Mouse (Mus musculus) forebrain, embryonic 11.5 days (tissue): Measurements from ENCODE around the gene Vamp8. TPM values are rescaled to one million over a fixed set of nuclear protein-coding genes. Genes with fewer than 3 reads are reported as not detected.
A peak's percentile ranks its signal among the peaks of the same experiment; 100 is the strongest.

Experiments
- ATAC-seq: fragments of 200-750 bp; cut with Nextera tagmentation; replicated peaks from 2 replicates; pipeline ENCODE4 v1.8.0; 2017; ENCODE audit warnings: moderate TSS enrichment; ENCODE audit not compliant: low FRiP score
- DNase-seq: peaks from one replicate; pipeline ENCODE4 v3.0.0-alpha.2; 2017; ENCODE audit warnings: low spot score
- H3K27ac ChIP-seq: fragments of 300-500 bp; sonication (generic); 2 replicates; pipeline ENCODE4 v1.5.1; 2014; ENCODE audit warnings: low read depth, low read length
- H3K27me3 ChIP-seq: fragments of 300-500 bp; sonication (generic); 2 replicates; pipeline ENCODE4 v1.6.1; 2014; ENCODE audit warnings: mild to moderate bottlenecking, low read length, mixed read lengths; ENCODE audit not compliant: control insufficient read depth, insufficient read depth
- H3K36me3 ChIP-seq: fragments of 300-500 bp; sonication (generic); 2 replicates; pipeline ENCODE4 v1.6.1; 2014; ENCODE audit warnings: mild to moderate bottlenecking, low read length, moderate library complexity, mixed read lengths; ENCODE audit not compliant: control insufficient read depth, insufficient read depth
- H3K4me1 ChIP-seq: fragments of 300-500 bp; sonication (generic); replicated peaks from 2 replicates; pipeline ENCODE4 v1.6.1; 2014; ENCODE audit warnings: low read length, mixed read lengths; ENCODE audit not compliant: control insufficient read depth, insufficient read depth
- H3K4me2 ChIP-seq: fragments of 300-500 bp; sonication (generic); 2 replicates; pipeline ENCODE4 v1.6.1; 2014; ENCODE audit warnings: low read depth, mild to moderate bottlenecking, low read length, moderate library complexity, mixed read lengths; ENCODE audit not compliant: severe bottlenecking
- H3K4me3 ChIP-seq: fragments of 300-500 bp; sonication (generic); 2 replicates; pipeline ENCODE4 v1.5.1; 2014; ENCODE audit warnings: low read depth, low read length
- H3K9ac ChIP-seq: fragments of 300-500 bp; sonication (generic); 2 replicates; pipeline ENCODE4 v1.6.1; 2014; ENCODE audit warnings: low read length
- H3K9me3 ChIP-seq: fragments of 300-500 bp; sonication (generic); 2 replicates; pipeline ENCODE4 v1.6.1; 2016; ENCODE audit warnings: low read length, mixed read lengths; ENCODE audit not compliant: control insufficient read depth
- WGBS: fragments of 180-500 bp; shearing (Covaris S2); extraction: QIAGEN DNeasy Blood & Tissue Kit; methylation state at CpG from one replicate; pipeline ENCODE4 v1.1.7; 2014; 5-methylcytosine and 5-hydroxymethylcytosine counted together
- polyA plus RNA-seq: library from polyadenylated mRNA; unstranded; fragments of >200 nt; fragmentation: Nextera tagmentation; extraction: Ambion mirVana; gene quantifications from 2 replicates; pipeline ENCODE4 v1.2.1, GENCODE M21; 2014

The Vamp8 gene
- polyA plus RNA-seq, 1 experiment from 2014 or later = 34.1 TPM

- Histone ChIP-seq H3K4me2 (no peak overlapping the region), H3K4me1 (no peaks in the 10 kb centered on the region), H3K9ac (no peak overlapping the region), H3K4me3 (no peak overlapping the region), H3K9me3 (no peaks in the 10 kb centered on the region), H3K27me3 (no peaks in the 10 kb centered on the region), H3K27ac (no peak overlapping the region), H3K36me3 (peaks cover 2% of the 10 kb centered on the region; the same call in 1 of the 2 replicates)
- ATAC-seq = peak; percentile 81
- DNase-seq = peak; percentile 83
- WGBS = 31% methylated on average over 8 of the region's 8 CpGs
Observed at GRCm38 (mm10) chr6:72428036-72428435, 37.5 kb upstream of the Vamp8 start.

- Histone ChIP-seq H3K9ac (no peak overlapping the region), H3K27ac (no peak overlapping the region), H3K27me3 (no peaks in the 10 kb centered on the region), H3K4me2 (no peak overlapping the region), H3K9me3 (no peaks in the 10 kb centered on the region), H3K4me1 (no peaks in the 10 kb centered on the region), H3K4me3 (no peak overlapping the region), H3K36me3 (peaks cover 2% of the 10 kb centered on the region; the same call in 1 of the 2 replicates)
- WGBS = 92% methylated on average over 11 of the region's 11 CpGs
- DNase-seq (no peak), ATAC-seq (no peak)
Observed at GRCm38 (mm10) chr6:72425646-72426045, 35.1 kb upstream of the Vamp8 start.

- H3K9ac ChIP-seq = no peak overlapping the region
Observed at GRCm38 (mm10) chr6:72420901-72421300, 30.4 kb upstream of the Vamp8 start.

GRCm38 (mm10) chr6:72419806-72420205 lies 29.3 kb upstream of the Vamp8 start:
- Histone ChIP-seq H3K27ac (no peak overlapping the region), H3K27me3 (no peaks in the 10 kb centered on the region), H3K9ac (no peak overlapping the region), H3K9me3 (no peaks in the 10 kb centered on the region), H3K4me1 (peaks cover 4% of the 10 kb centered on the region; the same call in 1 of the 2 replicates), H3K4me3 (no peak overlapping the region), H3K4me2 (no peak overlapping the region), H3K36me3 (peaks cover 2% of the 10 kb centered on the region; the same call in 1 of the 2 replicates)
- 88% methylated on average over 1 of the region's 1 CpGs for WGBS
- ATAC-seq (no peak), DNase-seq (no peak)

More at GRCm38 (mm10) chr6:72420901-72421300, 30.4 kb upstream of the Vamp8 start:
- no peak for DNase-seq
- no peaks in the 10 kb centered on the region for H3K9me3 ChIP-seq
- H3K4me3 ChIP-seq = no peak overlapping the region
- H3K4me1 ChIP-seq = no peaks in the 10 kb centered on the region
- 96% methylated on average over 10 of the region's 10 CpGs for WGBS
- H3K27me3 ChIP-seq = no peaks in the 10 kb centered on the region
- no peak overlapping the region for H3K27ac ChIP-seq
- H3K4me2 ChIP-seq = no peak overlapping the region
- H3K36me3 ChIP-seq = peaks cover 2% of the 10 kb centered on the region; the same call in 1 of the 2 replicates
- no peak for ATAC-seq

GRCm38 (mm10) chr6:72418279-72418678 lies 27.8 kb upstream of the Vamp8 start:
- 92% methylated on average over 4 of the region's 4 CpGs for WGBS
- Histone ChIP-seq H3K27ac (no peak overlapping the region), H3K4me1 (peaks cover 4% of the 10 kb centered on the region; the same call in 1 of the 2 replicates), H3K4me2 (no peak overlapping the region), H3K9ac (no peak overlapping the region), H3K9me3 (no peaks in the 10 kb centered on the region), H3K4me3 (no peak overlapping the region), H3K27me3 (no peaks in the 10 kb centered on the region), H3K36me3 (no peaks in the 10 kb centered on the region)
- ATAC-seq (no peak), DNase-seq (no peak)

GRCm38 (mm10) chr6:72415964-72416772 lies 25.7 kb upstream of the Vamp8 start:
- Histone ChIP-seq H3K36me3 (no peaks in the 10 kb centered on the region), H3K27ac (no peak overlapping the region), H3K4me2 (no peak overlapping the region), H3K9ac (no peak overlapping the region), H3K4me3 (no peak overlapping the region), H3K4me1 (peaks cover 4% of the 10 kb centered on the region; the same call in 1 of the 2 replicates), H3K27me3 (no peaks in the 10 kb centered on the region), H3K9me3 (no peaks in the 10 kb centered on the region)
- ATAC-seq (no peak), DNase-seq (no peak)
- WGBS = 87% methylated on average over 7 of the region's 7 CpGs

GRCm38 (mm10) chr6:72415181-72415580 lies 24.7 kb upstream of the Vamp8 start:
- Histone ChIP-seq H3K4me2 (no peak overlapping the region), H3K4me1 (peaks cover 4% of the 10 kb centered on the region; the same call in 1 of the 2 replicates), H3K9ac (no peak overlapping the region), H3K27ac (no peak overlapping the region), H3K9me3 (no peaks in the 10 kb centered on the region), H3K36me3 (no peaks in the 10 kb centered on the region), H3K4me3 (peak overlapping the region; percentile 73; the same call in 1 of the 2 replicates), H3K27me3 (no peaks in the 10 kb centered on the region)
- 87% methylated on average over 5 of the region's 5 CpGs for WGBS
- ATAC-seq (no peak), DNase-seq (no peak)

- peak within 1 kb of the TSS; percentile 73 for H3K4me3 ChIP-seq
- no peaks in the 10 kb centered on the region for H3K36me3 ChIP-seq
- 2% methylated on average over 33 of the region's 33 CpGs for WGBS
- H3K4me1 ChIP-seq = peaks cover 4% of the 10 kb centered on the region; the same call in 1 of the 2 replicates
- no peaks in the 10 kb centered on the region for H3K9me3 ChIP-seq
- H3K27ac ChIP-seq = no peak within 1 kb of the TSS
- H3K27me3 ChIP-seq = no peaks in the 10 kb centered on the region
- H3K9ac ChIP-seq = peak within 1 kb of the TSS; percentile 75
- ATAC-seq (peak; percentile 96), DNase-seq (peak; percentile 97)
- peak within 1 kb of the TSS; percentile 78 for H3K4me2 ChIP-seq
Observed at GRCm38 (mm10) chr6:72414076-72414756, 23.7 kb upstream of the Vamp8 start, which contains the start of gene Ggcx. Gene Ggcx, plus strand, starts transcription at chr6:72414308.
